Mouse (Mus musculus) layer of hippocampus, postnatal 25 days (tissue): Measurements from ENCODE around the gene Emp1. TPM values are rescaled to one million over a fixed set of nuclear protein-coding genes. Genes with fewer than 3 reads are reported as not detected.

Source experiments
- DNase-seq, 2 experiments: peaks; one replicate each; pipeline ENCODE4 v3.0.0; 2022; ENCODE audit warnings: mixed read lengths in 2 of 2, low spot score in 1 of 2; ENCODE audit errors: extremely low spot score in 1 of 2
- total RNA-seq, 2 experiments: library from RNA; stranded (reverse); gene quantifications; 2 replicates each; pipeline ENCODE4 v1.2.3; 2021

Emp1 gene
- total RNA-seq, 2 experiments from 2014 or later, result 2.4 to 2.5 TPM

- no peak for DNase-seq
Observed at GRCm38 (mm10) chr6:135405093-135405492, 42.7 kb downstream of the Emp1 start.

GRCm38 (mm10) chr6:135407323-135407722, 45.0 kb downstream of the Emp1 start:
- no peak for DNase-seq

GRCm38 (mm10) chr6:135411712-135412319, 49.5 kb downstream of the Emp1 start:
- no peak for DNase-seq

- DNase-seq, result no peak
Observed at GRCm38 (mm10) chr6:135412649-135413048, 50.3 kb downstream of the Emp1 start.

GRCm38 (mm10) chr6:135417459-135417858, 55.1 kb downstream of the Emp1 start:
- peak; percentile 70 to 76 for DNase-seq

GRCm38 (mm10) chr6:135418223-135418824, 56.0 kb downstream of the Emp1 start:
- DNase-seq, result no peak

GRCm38 (mm10) chr6:135428246-135428645, 65.9 kb downstream of the Emp1 start:
- no peak for DNase-seq

GRCm38 (mm10) chr6:135429268-135429909, 67.0 kb downstream of the Emp1 start:
- no peak for DNase-seq

GRCm38 (mm10) chr6:135430441-135430970, 68.2 kb downstream of the Emp1 start:
- no peak for DNase-seq

Other genes with a start within 250 kb of the Emp1 start
- not detected for gene Gprc5d, start 244.3 kb upstream of the Emp1 start, total RNA-seq
- gene Fam234b, start 164.6 kb upstream of the Emp1 start, total RNA-seq, result 100 to 1,000 TPM; 156 to 157 TPM
- 10 to 100 TPM; 68.8 to 86.0 TPM for gene Hebp1, start 164.5 kb upstream of the Emp1 start, total RNA-seq
- not detected for gene Gsg1, start 108.2 kb upstream of the Emp1 start, total RNA-seq
- gene Pbp2, start 52.1 kb upstream of the Emp1 start, total RNA-seq, result not detected